Mouse (Mus musculus) heart, postnatal 0 days (tissue): Measurements from ENCODE around the gene Rnf43. TPM values are rescaled to one million over a fixed set of nuclear protein-coding genes. Genes with fewer than 3 reads are reported as not detected.

Source experiments
- ATAC-seq: fragments of 200-750 bp; cut with Nextera tagmentation; 2 replicates; pipeline ENCODE4 v1.8.0; 2017; ENCODE audit warnings: low read depth, moderate number of reproducible peaks, moderate library complexity; ENCODE audit not compliant: insufficient read depth
- DNase-seq: peaks from one replicate; pipeline ENCODE4 v3.0.0-alpha.2; 2016; ENCODE audit warnings: low spot score
- H3K27ac ChIP-seq: fragments of 300-500 bp; sonication (generic); 2 replicates; pipeline ENCODE4 v1.5.1; 2014; ENCODE audit warnings: low read depth, mild to moderate bottlenecking
- H3K27me3 ChIP-seq: fragments of 300-500 bp; sonication (generic); 2 replicates; pipeline ENCODE4 v1.6.1; 2014; ENCODE audit warnings: low read length, mixed read lengths; ENCODE audit not compliant: control insufficient read depth, insufficient read depth
- H3K36me3 ChIP-seq: fragments of 300-500 bp; sonication (generic); replicated peaks from 2 replicates; pipeline ENCODE4 v1.6.1; 2014; ENCODE audit warnings: low read length, mixed read lengths; ENCODE audit not compliant: control insufficient read depth, insufficient read depth
- H3K4me1 ChIP-seq: fragments of 300-500 bp; sonication (generic); 2 replicates; pipeline ENCODE4 v1.6.1; 2014; ENCODE audit warnings: antibody characterized with exemption; ENCODE audit not compliant: control insufficient read depth, insufficient read depth
- H3K4me2 ChIP-seq: fragments of 300-500 bp; sonication (generic); 2 replicates; pipeline ENCODE4 v1.6.1; 2014; ENCODE audit warnings: low read depth, mild to moderate bottlenecking, low read length, moderate library complexity
- H3K4me3 ChIP-seq: fragments of 300-500 bp; sonication (generic); 2 replicates; pipeline ENCODE4 v1.5.1; 2014; ENCODE audit warnings: low read depth, low read length
- H3K9ac ChIP-seq: fragments of 300-500 bp; sonication (generic); replicated peaks from 2 replicates; pipeline ENCODE4 v1.6.1; 2014; ENCODE audit warnings: low read depth, low read length, mixed read lengths
- H3K9me3 ChIP-seq: fragments of 300-500 bp; sonication (generic); replicated peaks from 2 replicates; pipeline ENCODE4 v1.6.1; 2016; ENCODE audit warnings: low read length; ENCODE audit not compliant: control insufficient read depth
- CTCF ChIP-seq: IDR thresholded peaks from 2 replicates; pipeline ENCODE4 v1.5.1; 2016; ENCODE audit warnings: antibody characterized with exemption, control low read depth, low read depth
- EP300 ChIP-seq: IDR thresholded peaks from 2 replicates; pipeline ENCODE4 v1.6.1; 2016; ENCODE audit warnings: antibody characterized with exemption, low read depth
- WGBS: fragments of 180-500 bp; shearing (Covaris S2); extraction: QIAGEN DNeasy Blood & Tissue Kit; methylation state at CpG from one replicate; pipeline ENCODE4 v1.1.7; 2014; 5-methylcytosine and 5-hydroxymethylcytosine counted together
- polyA plus RNA-seq: library from polyadenylated mRNA; unstranded; fragments of >200 nt; fragmentation: Nextera tagmentation; extraction: Ambion mirVana; gene quantifications from 2 replicates; pipeline ENCODE4 v1.2.1, GENCODE M21; 2015
- total RNA-seq: library from RNA; depleted of rRNA; stranded (reverse); fragments of >200 nt; gene quantifications from 2 replicates; pipeline ENCODE4 v1.2.3, GENCODE M21; 2014; ENCODE audit warnings: low replicate concordance

Rnf43 gene
- total and polyA plus RNA-seq, 2 experiments from 2014 or later, result 0.48 to 0.73 TPM

- H3K27me3 ChIP-seq, result no peaks in the 10 kb centered on the region
- H3K36me3 ChIP-seq, result peaks cover 24% of the 10 kb centered on the region
- ATAC-seq (no peak), DNase-seq (no peak)
- no peak for TF ChIP-seq EP300
- no peak overlapping the region for H3K9ac ChIP-seq
- no peak overlapping the region for H3K27ac ChIP-seq
- no peaks in the 10 kb centered on the region for H3K4me1 ChIP-seq
- no peak overlapping the region for H3K4me3 ChIP-seq
- WGBS, result 83% methylated on average over 4 of the region's 5 CpGs
- H3K4me2 ChIP-seq, result no peak overlapping the region
- H3K9me3 ChIP-seq, result no peaks in the 10 kb centered on the region
Observed at GRCm38 (mm10) chr11:87747312-87747711, 84.8 kb downstream of the Rnf43 start.

- H3K4me3 ChIP-seq, result no peak overlapping the region
- peaks cover 22% of the 10 kb centered on the region for H3K36me3 ChIP-seq
- H3K27ac ChIP-seq, result peak overlapping the region; percentile 67; the same call in 1 of the 2 replicates
- no peak overlapping the region for H3K9ac ChIP-seq
- DNase-seq (no peak), ATAC-seq (no peak)
- H3K27me3 ChIP-seq, result no peaks in the 10 kb centered on the region
- no peaks in the 10 kb centered on the region for H3K4me1 ChIP-seq
- no peak overlapping the region; the same call in 1 of the 2 replicates for H3K4me2 ChIP-seq
- 81% methylated on average over 7 of the region's 7 CpGs for WGBS
- no peaks in the 10 kb centered on the region for H3K9me3 ChIP-seq
- no peak for TF ChIP-seq EP300
- TF ChIP-seq CTCF, result no peak
Observed at GRCm38 (mm10) chr11:87747716-87748115, 85.2 kb downstream of the Rnf43 start.

GRCm38 (mm10) chr11:87748132-87749119 lies 85.9 kb downstream of the Rnf43 start:
- H3K4me3 ChIP-seq, result peak overlapping the region; percentile 13; the same call in 1 of the 2 replicates
- peak overlapping the region; percentile 31 for H3K4me2 ChIP-seq
- peak overlapping the region; percentile 67; the same call in 1 of the 2 replicates for H3K27ac ChIP-seq
- H3K4me1 ChIP-seq, result no peaks in the 10 kb centered on the region
- DNase-seq, result no peak
- TF ChIP-seq CTCF, result no peak
- no peak for TF ChIP-seq EP300
- ATAC-seq, result no peak
- no peak overlapping the region; the same call in 1 of the 2 replicates for H3K9ac ChIP-seq
- H3K9me3 ChIP-seq, result no peaks in the 10 kb centered on the region
- 29% methylated on average over 19 of the region's 19 CpGs for WGBS
- H3K36me3 ChIP-seq, result peaks cover 17% of the 10 kb centered on the region
- no peaks in the 10 kb centered on the region for H3K27me3 ChIP-seq

- ATAC-seq, result no peak
- WGBS, result 33% methylated on average over 18 of the region's 18 CpGs
Observed at GRCm38 (mm10) chr11:87749192-87750042, 86.9 kb downstream of the Rnf43 start.

GRCm38 (mm10) chr11:87750043-87750421 lies 87.5 kb downstream of the Rnf43 start:
- ATAC-seq (no peak), DNase-seq (no peak)
- no peaks in the 10 kb centered on the region for H3K4me1 ChIP-seq
- H3K27ac ChIP-seq, result peak overlapping the region; percentile 67; the same call in 1 of the 2 replicates
- no peak overlapping the region for H3K9ac ChIP-seq
- H3K4me2 ChIP-seq, result peak overlapping the region; percentile 37; the same call in 1 of the 2 replicates
- 55% methylated on average over 11 of the region's 11 CpGs for WGBS
- peaks cover under 1% of the 10 kb centered on the region; the same call in 1 of the 2 replicates for H3K36me3 ChIP-seq
- H3K4me3 ChIP-seq, result no peak overlapping the region
- H3K9me3 ChIP-seq, result no peaks in the 10 kb centered on the region
- TF ChIP-seq EP300 (no peak), CTCF (no peak)
- H3K27me3 ChIP-seq, result no peaks in the 10 kb centered on the region

More at GRCm38 (mm10) chr11:87749192-87750042, 86.9 kb downstream of the Rnf43 start:
- Histone ChIP-seq H3K4me3 (no peak overlapping the region; the same call in 1 of the 2 replicates), H3K4me1 (no peaks in the 10 kb centered on the region), H3K4me2 (peak overlapping the region; percentile 37; the same call in 1 of the 2 replicates), H3K36me3 (peaks cover 7% of the 10 kb centered on the region), H3K9ac (no peak overlapping the region), H3K27me3 (no peaks in the 10 kb centered on the region), H3K27ac (peak overlapping the region; percentile 67; the same call in 1 of the 2 replicates), H3K9me3 (no peaks in the 10 kb centered on the region)
- no peak for TF ChIP-seq EP300
- no peak for DNase-seq
